12 mouse cellular contexts compared by ENCODE assay signal in genomic region chr12:111150236-111150596, GRCm38 (mm10). TPM values are rescaled to one million over a fixed set of nuclear protein-coding genes. Genes with fewer than 3 reads are reported as not detected.
DNase-seq lines count a peak whose midpoint lies in the region; ATAC-seq and TF ChIP-seq lines count a peak whose summit lies in the region.
"Had no signal": no experiment of that assay in that cellular context is flagged by ENCODE, and none has a peak within 500 bp of the region (broad histone marks: within the 10 kb centered on the region; RNA-seq: fewer than 3 reads in every experiment).

No protein-coding gene starts in this region.

- WGBS in lung, embryonic 14.5 days = 3% methylated on average over 6 of the region's 6 CpGs
- WGBS in lung, adult 2 months = 7% methylated on average over 6 of the region's 6 CpGs
- WGBS in intestine, embryonic 16.5 days = 4% methylated on average over 6 of the region's 6 CpGs

- H3K9me3 ChIP-seq in lung, embryonic 14.5 days (ENCODE audit: low read depth, low read length) = no peaks in the 10 kb centered on the region
- H3K9me3 ChIP-seq in intestine, embryonic 16.5 days (ENCODE audit: control insufficient read depth, low read length) = no peaks in the 10 kb centered on the region
- H3K9me3 ChIP-seq: embryonic facial prominence, embryonic 15.5 days; neural tube, embryonic 12.5 days had no signal

- H3K4me1 ChIP-seq in lung, embryonic 14.5 days (ENCODE audit: insufficient read depth) = no peaks in the 10 kb centered on the region; the same call in 1 of the 2 replicates
- no peaks in the 10 kb centered on the region for H3K4me1 ChIP-seq in lung, adult 2 months (ENCODE audit: control insufficient read depth, insufficient read depth, low read length)
- peaks cover 15% of the 10 kb centered on the region; the same call in 1 of the 2 replicates for H3K4me1 ChIP-seq in intestine, embryonic 16.5 days (ENCODE audit: control insufficient read depth, insufficient read depth, low read length)

- H3K36me3 ChIP-seq in lung, embryonic 14.5 days (ENCODE audit: insufficient read depth) = no peaks in the 10 kb centered on the region
- no peaks in the 10 kb centered on the region for H3K36me3 ChIP-seq in intestine, embryonic 16.5 days (ENCODE audit: control insufficient read depth, insufficient read depth, low read length)
- H3K36me3 ChIP-seq: embryonic facial prominence, embryonic 15.5 days; neural tube, embryonic 12.5 days had no signal

- no peaks in the 10 kb centered on the region for H3K27me3 ChIP-seq in lung, embryonic 14.5 days (ENCODE audit: insufficient read depth, low read length)
- no peaks in the 10 kb centered on the region for H3K27me3 ChIP-seq in intestine, embryonic 16.5 days (replicated peaks; ENCODE audit: control insufficient read depth, insufficient read depth, low read length)
- H3K27me3 ChIP-seq: embryonic facial prominence, embryonic 15.5 days; neural tube, embryonic 12.5 days had no signal

- no peak overlapping the region for H3K4me2 ChIP-seq in lung, embryonic 14.5 days
- 0 out of 2 replicates have a peak overlapping the region, but pooled peaks have one; percentile 11 for H3K4me2 ChIP-seq in intestine, embryonic 16.5 days (ENCODE audit: low read depth, low read length)
- H3K4me2 ChIP-seq: embryonic facial prominence, embryonic 15.5 days; neural tube, embryonic 12.5 days had no signal

- no peak overlapping the region for H3K4me3 ChIP-seq in lung, embryonic 14.5 days (ENCODE audit: low read depth, low read length)
- no peak overlapping the region for H3K4me3 ChIP-seq in lung, adult 2 months (replicated peaks; ENCODE audit: extremely low read depth, low read depth, low read length)
- H3K4me3 ChIP-seq in intestine, embryonic 16.5 days (ENCODE audit: low read length) = no peak overlapping the region
- H3K4me3 ChIP-seq: embryonic facial prominence, embryonic 15.5 days; neural tube, embryonic 12.5 days had no signal

- DNase-seq in lung, embryonic 14.5 days = peak; percentile 42
- no peak for DNase-seq in lung, adult 2 months
- peak; percentile 61 for DNase-seq in lung, postnatal 36 days
- DNase-seq in thymus, postnatal 36 days = peak; percentile 70 to 77
- no peak for DNase-seq in cerebellum, adult 9-11 months
- no peak for DNase-seq in right cerebral cortex, postnatal 36 days (ENCODE audit: low spot score in 2 of 2)
- no peak for DNase-seq in ovary, postnatal 14 days (ENCODE audit: low spot score)
- DNase-seq: gastrocnemius, postnatal 36 days had no signal

- TF ChIP-seq POLR2A in lung, adult 2 months (IDR thresholded peaks at IDR 0.05; ENCODE audit: borderline replicate concordance, extremely low read depth, low read depth, low read length) = no peak

- no peak overlapping the region for H3K9ac ChIP-seq in lung, embryonic 14.5 days
- H3K9ac ChIP-seq in intestine, embryonic 16.5 days (ENCODE audit: low read depth, low read length) = no peak overlapping the region
- H3K9ac ChIP-seq: embryonic facial prominence, embryonic 15.5 days; neural tube, embryonic 12.5 days had no signal

- TF ChIP-seq CTCF in lung, embryonic 14.5 days (IDR thresholded peaks at IDR 0.05; ENCODE audit: low read depth) = no peak
- TF ChIP-seq CTCF in lung, adult 2 months (IDR thresholded peaks at IDR 0.05; ENCODE audit: insufficient read depth, low read length) = no peak

- no peak for ATAC-seq in lung, embryonic 14.5 days (ENCODE audit: insufficient read depth)
- ATAC-seq in intestine, embryonic 16.5 days = peak; percentile 66

- H3K27ac ChIP-seq in lung, embryonic 14.5 days (ENCODE audit: low read depth) = no peak overlapping the region
- no peak overlapping the region for H3K27ac ChIP-seq in intestine, embryonic 16.5 days (ENCODE audit: low read length)
- H3K27ac ChIP-seq: embryonic facial prominence, embryonic 15.5 days; neural tube, embryonic 12.5 days had no signal

RNA-seq across cellular contexts. Expression of gene Traf3, which starts 16.0 kb away (rescaled TPM):
- polyA plus RNA-seq in lung, embryonic 14.5 days (2014; fragmentation: Nextera tagmentation; extraction: Ambion mirVana) = 10.7 and 11.7 TPM in 2 replicates
- polyA plus RNA-seq in lung, adult 2 months (2012; rRNA removed) = 16.8 and 20.2 TPM in 2 replicates
- polyA plus RNA-seq in intestine, embryonic 16.5 days (2015; fragmentation: Nextera tagmentation; extraction: Ambion mirVana) = 4.0 TPM in 2 replicates

RNA-seq across cellular contexts. Expression of gene 4930595D18Rik, which starts 34.1 kb away (rescaled TPM):
- polyA plus RNA-seq in lung, embryonic 14.5 days (2014; fragmentation: Nextera tagmentation; extraction: Ambion mirVana) = not detected in 2 replicates
- not detected in 2 replicates for polyA plus RNA-seq in lung, adult 2 months (2012; rRNA removed)
- polyA plus RNA-seq in intestine, embryonic 16.5 days (2015; fragmentation: Nextera tagmentation; extraction: Ambion mirVana) = not detected in 2 replicates
- polyA plus RNA-seq: embryonic facial prominence, embryonic 15.5 days; lung, embryonic 16.5 days; neural tube, embryonic 12.5 days had no signal

Comparison
In these comparisons a context has a peak if more than half of its experiments do, and no peak if none do; other contexts are left out.
1. DNase-seq: peak in lung, embryonic 14.5 days (single experiment), lung, postnatal 36 days (single experiment) and thymus, postnatal 36 days (2 of 2); none in lung, adult 2 months (single experiment), cerebellum, adult 9-11 months (single experiment), right cerebral cortex, postnatal 36 days (0 of 2) and ovary, postnatal 14 days (single experiment).